Mouse (Mus musculus): ENCODE measurements at regions not wholly inside any gene's neighbourhood (a gene's known extent, or its start where the extent isn't known, plus 50 kb on each side); places are given as distances from the start of the nearest gene placed in this dataset.

DNA sequence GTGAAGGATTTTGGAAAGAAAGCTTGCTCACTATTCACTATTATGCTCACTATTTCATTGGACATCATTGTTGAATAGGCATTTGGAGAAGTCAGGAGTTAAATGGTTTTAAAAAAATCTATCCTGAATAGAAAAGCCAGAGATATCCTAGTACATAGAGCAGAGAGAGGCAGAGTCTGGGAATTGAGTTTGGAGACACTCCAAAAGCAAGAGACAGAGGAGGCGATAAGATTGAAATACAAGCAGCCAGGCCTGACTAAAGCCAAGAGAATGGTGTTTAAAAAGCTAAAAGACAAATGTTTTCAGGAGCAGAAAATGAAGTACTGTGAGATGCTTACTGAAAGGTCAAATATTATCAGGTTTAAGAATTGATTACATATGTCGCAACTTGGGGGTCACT, 400.1 kb downstream of the Gm9195 start:
- DNase-seq, result no peak

DNA sequence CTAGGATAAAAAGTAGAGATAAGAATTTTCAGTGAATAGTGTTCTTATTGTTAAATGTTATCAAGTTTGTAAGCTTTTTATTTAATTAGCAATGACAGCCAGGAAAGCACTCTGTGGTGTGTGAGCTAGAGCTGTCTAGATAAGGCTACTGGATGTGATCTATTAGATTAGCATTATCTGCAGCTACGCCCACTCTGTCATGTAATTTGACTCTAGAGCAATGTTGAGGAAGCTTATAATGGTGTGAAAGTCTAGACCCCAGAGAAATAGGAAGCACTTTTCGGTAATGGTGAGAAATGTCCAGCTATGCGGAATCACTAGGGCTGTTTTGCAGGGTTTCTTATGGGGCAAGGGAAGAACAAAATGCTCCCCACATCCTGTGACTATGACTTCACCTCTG, 410.2 kb downstream of the Gm9195 start:
- no peak for DNase-seq

DNA sequence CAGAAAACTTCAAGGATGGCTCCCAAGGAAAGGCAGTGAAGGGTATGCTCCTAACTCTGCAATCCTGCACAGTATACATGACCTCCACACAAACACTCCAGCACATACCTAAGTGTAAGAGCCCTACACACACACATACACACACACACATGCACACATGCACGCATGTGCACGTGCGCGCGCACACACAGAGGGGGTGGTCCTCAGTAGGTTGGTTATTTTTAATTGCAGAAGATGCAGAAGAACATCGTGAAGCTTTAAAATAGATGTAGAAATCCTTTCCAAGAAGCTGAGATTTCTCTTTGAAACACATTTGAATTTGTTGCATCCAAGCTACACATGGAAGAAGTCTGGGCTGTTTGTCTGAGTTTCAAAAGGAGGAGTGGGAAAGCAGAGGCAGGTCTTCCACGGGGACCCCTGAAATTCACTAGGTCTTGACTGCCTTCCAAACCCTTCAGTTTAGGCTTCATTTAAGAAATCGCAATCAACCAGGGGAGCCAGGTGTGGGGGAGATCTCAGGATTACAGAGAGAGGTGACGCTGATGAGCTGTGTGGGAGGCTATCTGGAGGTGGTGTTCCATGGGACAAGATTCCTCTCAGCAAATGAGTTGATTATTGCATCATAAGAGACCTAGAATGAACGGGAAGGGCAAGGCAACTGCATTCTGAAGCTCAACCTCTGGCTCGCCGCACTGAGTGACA, 427.4 kb downstream of the Gm9195 start:
- peak; percentile 45 for DNase-seq

GRCm38 (mm10) chr14:72042881-72043236, 448.8 kb downstream of the Gm9195 start:
- no peak for DNase-seq

- DNase-seq, result no peak
Observed at GRCm38 (mm10) chr14:72042112-72042880, 449.3 kb downstream of the Gm9195 start.

DNA sequence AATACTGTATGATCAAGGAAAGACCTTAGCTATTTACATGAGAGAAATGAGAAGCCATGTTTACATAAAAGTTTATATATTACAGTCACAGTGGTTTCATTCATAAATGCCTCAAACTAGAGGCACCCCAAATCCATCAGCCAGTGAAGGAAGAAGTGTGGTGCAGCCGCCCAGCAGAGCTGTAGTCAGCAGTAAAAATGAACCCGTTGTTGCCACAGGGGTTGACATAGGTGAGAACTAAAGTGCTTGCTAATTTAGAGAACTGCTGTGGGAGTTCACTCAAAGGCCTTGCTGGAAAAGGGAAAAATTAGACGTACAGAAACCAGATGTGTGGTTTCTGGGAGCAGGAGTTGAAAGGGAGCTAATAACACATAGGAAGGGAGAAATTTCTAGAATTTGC, 461.2 kb downstream of the Gm9195 start:
- no peak for DNase-seq

DNA sequence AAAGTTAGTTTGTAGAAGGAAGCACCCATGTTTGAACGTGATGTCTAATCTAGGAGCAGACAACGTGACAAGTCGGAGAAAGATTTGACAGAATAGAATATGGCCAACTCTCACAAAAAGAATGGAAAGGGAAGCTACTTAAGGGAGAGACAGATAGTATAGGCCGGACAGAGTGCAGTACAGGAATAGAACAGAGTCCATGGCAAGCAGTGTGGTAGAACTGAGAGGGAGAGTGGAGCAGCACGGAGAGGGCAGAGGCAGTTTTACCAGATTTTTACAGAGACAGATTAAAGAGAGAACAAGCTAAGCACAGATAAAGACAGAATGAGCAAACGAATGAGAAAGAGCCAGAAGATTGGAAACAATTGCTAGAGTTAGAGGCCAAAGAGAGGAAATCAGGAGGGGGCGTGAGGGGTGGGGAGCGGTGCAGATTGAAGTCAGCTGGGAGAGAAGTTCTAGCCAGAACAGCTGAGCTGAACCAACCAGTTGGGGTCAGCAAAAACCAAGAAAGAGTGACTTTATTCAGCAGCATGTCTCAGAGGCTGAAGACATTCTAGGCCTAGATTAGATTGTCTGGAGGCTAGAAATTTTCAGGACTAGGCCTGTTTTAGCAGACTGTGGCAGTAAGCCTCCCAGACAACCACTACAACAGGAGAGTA, 464.1 kb downstream of the Gm9195 start:
- no peak for DNase-seq

GRCm38 (mm10) chr14:72004371-72004770, 487.3 kb downstream of the Gm9195 start:
- no peak for DNase-seq

- no peak for DNase-seq
Observed at GRCm38 (mm10) chr14:72002205-72003138, 489.2 kb downstream of the Gm9195 start.

GRCm38 (mm10) chr14:71973016-71973415, 518.6 kb downstream of the Gm9195 start:
- no peak for DNase-seq

DNA sequence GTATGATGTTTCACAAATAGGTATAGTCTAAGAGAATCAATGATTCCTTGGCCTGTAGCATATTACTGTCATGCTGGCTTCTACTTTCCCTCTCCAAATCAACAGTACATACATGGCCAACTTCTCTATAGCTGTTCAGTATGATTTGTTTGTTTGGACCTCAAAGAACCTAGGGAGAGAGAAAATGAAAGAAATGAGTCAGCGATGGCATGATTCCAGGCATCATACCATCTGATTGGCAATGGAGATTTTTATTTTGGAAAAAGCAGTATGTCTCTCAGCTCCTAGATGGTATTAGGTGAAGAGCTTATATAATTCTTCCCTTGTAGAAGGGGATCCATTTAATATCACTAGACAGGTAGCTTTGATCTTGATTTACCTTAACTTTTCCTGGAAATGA, 519.1 kb downstream of the Gm9195 start:
- DNase-seq, result no peak

DNA sequence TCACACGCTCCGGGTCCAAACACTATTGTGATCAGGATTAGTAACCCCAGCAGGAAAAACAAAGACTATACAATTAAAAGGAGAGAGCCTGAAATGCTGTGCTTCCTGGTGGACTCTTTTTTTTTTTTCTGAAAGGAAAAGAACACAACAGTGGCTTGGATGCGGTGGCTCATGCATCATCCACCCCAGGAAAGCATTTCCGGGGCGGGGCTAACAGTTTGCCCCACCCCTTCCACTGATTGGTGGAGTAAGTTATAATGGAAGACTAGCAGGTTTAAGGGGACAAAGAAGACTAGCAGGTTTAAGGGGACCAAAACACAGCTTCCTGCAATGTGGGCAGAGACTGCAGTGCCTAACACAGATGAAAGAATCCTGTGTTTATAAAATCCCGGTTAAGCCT, 524.0 kb downstream of the Gm9195 start:
- DNase-seq, result no peak

DNA sequence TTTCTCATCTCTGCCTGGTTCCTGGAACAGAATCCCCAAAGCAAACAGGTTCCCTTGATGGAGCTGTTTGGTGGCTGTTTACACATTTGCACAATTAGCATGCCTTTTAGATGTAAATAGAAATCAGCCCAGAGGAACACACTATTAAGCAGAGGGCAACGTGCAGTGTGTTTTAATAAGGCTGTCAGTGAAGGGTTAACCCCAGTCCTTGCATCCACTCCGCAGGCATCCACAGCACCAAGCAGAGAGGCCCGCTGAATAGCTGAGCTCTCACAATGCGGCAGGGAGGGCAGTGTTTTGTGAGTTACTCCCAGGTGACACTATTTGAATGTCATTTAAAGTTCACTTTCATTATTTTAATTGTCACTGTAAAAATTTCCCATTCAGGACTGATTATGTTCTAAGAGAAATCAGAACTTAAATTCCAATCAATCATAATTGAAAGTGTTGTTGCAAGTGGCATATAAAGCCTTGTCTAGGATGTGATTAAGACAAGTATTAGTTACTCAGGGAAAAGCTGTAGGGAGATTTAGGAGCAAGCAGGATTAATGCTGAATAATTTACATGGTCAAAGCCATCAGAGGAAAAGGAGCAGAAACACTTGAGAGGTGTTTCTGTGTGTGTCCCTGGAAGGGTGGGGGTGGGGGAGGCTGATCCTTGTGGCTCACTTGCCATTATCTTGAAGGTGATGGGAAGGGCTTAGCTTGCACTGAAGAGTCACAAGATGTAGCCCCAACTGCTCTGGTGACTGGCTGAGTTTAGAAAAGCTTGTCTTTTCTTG, 528.1 kb downstream of the Gm9195 start:
- no peak for DNase-seq

GRCm38 (mm10) chr14:71948701-71949100, 542.9 kb downstream of the Gm9195 start:
- no peak for DNase-seq

DNA sequence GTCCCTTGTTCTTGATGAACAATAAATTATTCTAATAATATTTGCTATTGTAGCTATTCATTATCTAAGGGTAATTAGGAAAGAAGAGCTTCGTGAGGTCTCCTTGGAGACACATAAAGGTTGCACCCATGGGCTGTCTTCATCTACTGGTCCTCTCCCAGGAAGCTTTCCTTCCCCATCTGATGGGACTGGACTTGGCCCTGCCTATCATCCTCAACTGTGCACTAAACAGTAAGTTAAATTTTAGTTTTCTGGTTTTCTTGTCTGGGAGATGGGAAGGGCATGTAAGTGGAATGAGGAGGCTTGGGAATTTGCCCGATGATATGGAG, 554.5 kb downstream of the Gm9195 start:
- DNase-seq, result no peak

DNA sequence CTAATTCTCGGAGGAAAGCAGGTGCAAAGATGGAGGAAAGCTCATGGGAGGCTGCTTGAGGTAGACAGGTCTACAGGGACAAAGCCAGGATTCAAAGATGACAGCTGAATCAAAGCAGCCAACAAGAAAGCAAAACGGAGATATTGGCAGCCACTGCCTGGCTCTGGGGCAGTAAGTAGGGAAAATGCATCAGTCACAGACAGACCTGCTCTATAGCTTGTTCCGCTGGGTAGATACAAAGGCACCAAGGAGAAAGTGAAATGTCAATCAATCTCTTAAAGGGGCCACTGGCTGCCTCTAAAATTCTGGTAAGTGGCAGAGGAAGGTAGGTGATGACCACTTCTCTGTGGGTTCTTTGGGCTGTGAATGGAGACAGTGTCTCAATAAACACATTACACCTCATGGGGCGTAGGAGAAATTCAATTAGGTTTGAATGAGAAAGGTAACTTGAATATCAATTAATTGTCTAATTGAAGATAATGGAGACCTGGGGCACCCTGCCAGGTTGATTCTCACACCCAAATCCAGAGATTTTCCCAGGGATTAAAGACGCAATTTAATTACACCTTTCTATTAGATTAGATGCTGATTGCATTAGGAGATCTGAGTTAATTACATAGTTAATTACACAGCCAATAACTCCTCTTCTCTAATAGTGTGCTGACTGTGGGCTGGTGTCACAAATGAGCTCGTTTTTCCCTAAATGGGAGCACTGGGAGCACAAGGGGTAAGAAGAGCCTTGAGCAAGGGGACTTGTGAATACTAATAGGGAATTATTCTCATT, 555.1 kb downstream of the Gm9195 start:
- no peak for DNase-seq

DNA sequence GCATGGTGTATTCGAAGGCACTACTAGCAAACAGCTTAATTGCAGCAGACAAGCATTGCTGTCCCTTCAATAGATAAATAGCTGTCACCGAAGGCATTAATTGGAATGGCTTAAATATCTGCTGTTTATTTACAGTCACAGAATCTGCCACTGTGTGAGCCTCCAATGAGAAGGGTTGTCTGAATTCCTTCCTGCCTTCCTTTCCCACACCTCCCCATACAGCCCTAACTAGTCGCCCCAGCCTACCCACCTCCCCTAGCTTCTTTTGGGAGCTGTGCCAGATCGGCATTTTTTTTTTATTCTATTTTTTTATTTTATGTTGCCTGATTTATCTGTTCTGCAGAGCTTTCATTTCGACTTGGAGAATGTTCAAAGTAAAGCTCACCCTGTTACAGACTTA, 575.7 kb downstream of the Gm9195 start:
- DNase-seq, result no peak

DNA sequence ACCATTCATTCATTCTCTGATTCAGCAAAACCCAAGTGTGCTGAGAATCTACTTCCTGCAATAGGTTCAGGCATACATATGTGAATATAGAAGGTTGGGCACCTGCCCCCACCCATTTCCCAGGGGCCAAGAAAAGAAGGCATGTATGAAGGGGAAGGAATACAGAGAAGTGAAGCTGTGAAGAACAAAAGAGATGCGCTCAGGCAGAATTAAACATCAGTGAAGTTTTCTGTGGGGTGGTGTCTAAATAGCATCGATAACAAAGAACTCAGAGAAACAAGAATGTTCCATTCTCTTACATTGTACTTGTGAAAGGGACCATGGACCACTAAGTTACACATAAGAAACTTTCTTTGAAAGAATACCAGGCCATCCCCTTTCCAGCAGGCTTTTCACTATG, 580.7 kb downstream of the Gm9195 start:
- DNase-seq, result no peak

DNA sequence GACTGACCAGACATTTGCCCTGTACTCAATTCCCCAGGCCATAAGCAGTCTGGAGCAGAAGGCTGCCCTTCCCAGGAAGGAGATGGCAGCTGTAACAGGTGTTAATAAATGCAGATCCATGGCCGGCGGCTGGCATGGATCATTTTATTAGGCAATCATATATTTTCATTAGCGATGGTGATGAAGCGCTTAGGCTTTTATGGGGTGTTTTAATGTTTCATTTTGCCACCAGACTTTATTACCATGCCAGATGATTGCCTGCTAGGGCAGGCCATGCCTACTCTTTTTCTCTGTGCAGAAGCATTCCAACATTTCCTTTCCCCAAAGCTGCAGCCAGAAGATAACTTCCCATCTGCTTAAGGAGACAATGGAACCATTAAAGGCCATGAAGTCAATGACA, 596.2 kb downstream of the Gm9195 start:
- DNase-seq, result no peak

DNA sequence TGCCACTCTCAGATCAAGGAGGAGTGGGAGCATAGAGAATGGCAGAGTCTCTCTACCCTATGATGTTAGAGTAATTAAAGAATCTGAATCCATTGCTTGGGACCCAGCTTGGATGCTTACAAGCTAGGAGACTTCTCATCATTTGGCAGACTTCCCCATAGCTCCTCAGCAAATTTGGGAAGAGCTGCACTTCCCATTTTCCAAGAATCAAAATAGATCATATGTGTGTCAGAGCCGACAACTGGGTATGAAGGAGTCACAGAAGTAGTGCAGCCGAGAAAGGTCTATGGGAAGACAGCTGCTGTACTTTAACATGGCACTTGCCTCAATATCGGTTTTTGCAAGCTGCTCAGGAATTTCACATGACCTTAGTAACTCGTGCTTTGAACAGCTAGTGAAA, 596.8 kb downstream of the Gm9195 start:
- no peak for DNase-seq

DNA sequence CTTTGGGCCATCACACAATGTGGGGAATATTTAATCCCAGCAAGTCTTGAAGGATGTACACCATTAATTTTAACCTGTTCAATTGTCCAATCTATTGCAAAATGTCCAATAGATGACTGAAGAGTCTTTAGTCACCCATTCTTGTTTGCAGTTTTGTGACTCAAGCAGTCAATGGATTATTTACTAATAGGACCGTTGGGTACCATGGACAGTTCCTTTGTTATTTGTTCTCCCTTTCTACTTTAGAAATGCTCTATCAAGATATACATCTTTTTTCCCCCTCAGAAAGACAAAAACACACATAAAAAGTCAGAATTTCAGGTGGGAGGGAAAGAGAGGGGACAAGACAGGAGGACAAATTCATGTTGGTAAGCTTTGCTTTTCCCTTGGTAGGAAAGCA, 598.3 kb downstream of the Gm9195 start:
- DNase-seq, result no peak

DNA sequence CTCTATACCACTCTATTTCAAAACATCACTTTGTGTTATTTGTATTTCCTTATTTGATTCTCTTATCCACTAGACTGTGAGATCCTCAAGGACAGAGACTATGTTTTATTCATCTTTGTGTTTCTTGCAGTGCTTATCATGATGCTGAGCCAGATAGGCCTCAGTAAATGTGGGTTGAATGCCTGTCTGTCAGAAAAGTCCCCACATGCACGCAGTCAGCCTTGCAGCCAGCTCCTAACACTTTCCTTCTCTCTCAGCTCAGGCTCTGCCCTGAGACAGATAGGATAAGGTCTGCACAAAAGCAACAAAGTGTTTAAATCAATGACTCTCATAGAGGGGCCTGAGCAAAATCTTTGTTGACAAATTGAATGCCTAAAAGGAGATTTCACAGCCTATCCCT, 600.0 kb downstream of the Gm9195 start:
- DNase-seq, result no peak
